Mouse (Mus musculus) liver, embryonic 16.5 days (tissue): ENCODE measurements at regions not wholly inside any gene's neighbourhood (a gene's known extent, or its start where the extent isn't known, plus 50 kb on each side); places are given as distances from the start of the nearest gene placed in this dataset.

Experiments used
- ATAC-seq: fragments of 200-750 bp; cut with Nextera tagmentation; 2 replicates; pipeline ENCODE4 v1.8.0; 2017; ENCODE audit warnings: low read depth, mild to moderate bottlenecking, moderate number of reproducible peaks, moderate library complexity
- H3K27ac ChIP-seq: fragments of 300-500 bp; sonication (generic); 2 replicates; pipeline ENCODE4 v1.5.1; 2014; ENCODE audit warnings: mild to moderate bottlenecking, low read length
- H3K27me3 ChIP-seq: fragments of 300-500 bp; sonication (generic); 2 replicates; pipeline ENCODE4 v1.6.1; 2014; ENCODE audit warnings: low read depth, low read length, mixed read lengths; ENCODE audit not compliant: control insufficient read depth, insufficient read depth
- H3K36me3 ChIP-seq: fragments of 300-500 bp; sonication (generic); 2 replicates; pipeline ENCODE4 v1.6.1; 2014; ENCODE audit warnings: mild to moderate bottlenecking; ENCODE audit not compliant: control insufficient read depth, insufficient read depth
- H3K4me1 ChIP-seq: fragments of 300-500 bp; sonication (generic); 2 replicates; pipeline ENCODE4 v1.6.1; 2014; ENCODE audit warnings: low read depth, low read length, mixed read lengths; ENCODE audit not compliant: control insufficient read depth
- H3K4me2 ChIP-seq: fragments of 300-500 bp; sonication (generic); 2 replicates; pipeline ENCODE4 v1.6.1; 2014; ENCODE audit warnings: low read depth, low read length, mixed read lengths
- H3K4me3 ChIP-seq: fragments of 300-500 bp; sonication (generic); 2 replicates; pipeline ENCODE4 v1.5.1; 2014; ENCODE audit warnings: low read depth, mild to moderate bottlenecking, low read length
- H3K9ac ChIP-seq: fragments of 300-500 bp; sonication (generic); 2 replicates; pipeline ENCODE4 v1.6.1; 2014; ENCODE audit warnings: low read depth, low read length
- H3K9me3 ChIP-seq: fragments of 300-500 bp; sonication (generic); replicated peaks from 2 replicates; pipeline ENCODE4 v1.6.1; 2016; ENCODE audit warnings: low read length; ENCODE audit not compliant: control insufficient read depth
- WGBS: fragments of 180-500 bp; shearing (Covaris S2); extraction: QIAGEN DNeasy Blood & Tissue Kit; methylation state at CpG from one replicate; pipeline ENCODE4 v1.1.7; 2014; ENCODE audit not compliant: insufficient replicate concordance; 5-methylcytosine and 5-hydroxymethylcytosine counted together

DNA sequence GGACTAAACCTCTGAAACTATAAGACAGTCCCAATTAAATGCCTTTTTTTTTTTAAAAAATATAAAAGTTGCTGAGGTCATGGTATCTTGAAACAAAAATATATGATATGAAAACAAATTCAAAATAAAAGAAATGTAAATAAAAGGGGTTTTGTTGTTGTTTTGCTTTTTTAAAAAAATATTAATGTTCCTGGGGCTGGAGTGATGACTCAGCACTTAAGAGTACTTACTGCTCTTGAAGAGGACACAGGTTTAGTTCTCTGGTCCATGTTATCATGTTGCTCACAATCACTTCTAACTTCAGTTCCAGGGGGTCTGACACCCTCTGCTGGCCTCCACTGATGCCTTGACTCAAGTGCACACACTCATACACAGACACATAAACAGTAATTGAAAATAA, 53.5 kb upstream of the Atp1a1 start:
- H3K4me2 ChIP-seq = no peak overlapping the region
- no peak for ATAC-seq

DNA sequence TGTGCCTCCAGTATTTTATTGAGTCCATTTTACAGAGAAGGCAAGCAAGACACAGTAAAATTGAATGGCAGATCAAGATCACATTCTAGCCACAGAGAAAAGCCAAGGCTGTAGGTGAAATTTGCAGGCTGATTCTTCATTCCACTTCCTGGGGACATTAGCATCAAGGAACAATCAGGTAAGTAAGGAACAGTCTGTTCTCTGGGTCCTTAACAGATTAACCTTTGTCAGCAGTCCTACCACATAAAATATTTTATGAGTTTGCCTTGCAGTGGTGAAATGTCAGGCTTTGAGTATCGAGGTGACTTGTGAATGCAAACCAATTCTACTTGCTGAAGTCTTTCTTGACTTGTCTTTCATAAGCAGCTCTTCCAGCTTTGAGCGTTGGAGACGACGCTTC, 50.2 kb upstream of the Atp1a1 start:
- Histone ChIP-seq H3K9me3 (no peaks in the 10 kb centered on the region), H3K27ac (no peak overlapping the region), H3K27me3 (no peaks in the 10 kb centered on the region), H3K4me3 (no peak overlapping the region), H3K4me2 (no peak overlapping the region), H3K9ac (no peak overlapping the region), H3K36me3 (no peaks in the 10 kb centered on the region), H3K4me1 (no peaks in the 10 kb centered on the region)
- ATAC-seq = no peak
- 78% methylated on average over 4 of the region's 4 CpGs for WGBS

More for the DNA sequence above, 53.5 kb upstream of the Atp1a1 start:
- Histone ChIP-seq H3K27me3 (no peaks in the 10 kb centered on the region), H3K4me3 (no peak overlapping the region), H3K36me3 (no peaks in the 10 kb centered on the region), H3K9ac (no peak overlapping the region), H3K4me1 (no peaks in the 10 kb centered on the region), H3K9me3 (no peaks in the 10 kb centered on the region), H3K27ac (no peak overlapping the region)
